Mouse (Mus musculus) embryonic fibroblast, embryonic 13.5 days (primary cell): ENCODE measurements at regions not wholly inside any gene's neighbourhood (a gene's known extent, or its start where the extent isn't known, plus 50 kb on each side); places are given as distances from the start of the nearest gene placed in this dataset.

Experiments used
- CTCF ChIP-seq: IDR thresholded peaks from 2 replicates; pipeline ENCODE4 v1.5.1; 2011; ENCODE audit warnings: mild to moderate bottlenecking, control low read depth, low read length, moderate library complexity, borderline replicate concordance; ENCODE audit not compliant: insufficient read depth
- POLR2A ChIP-seq: IDR thresholded peaks from 2 replicates; pipeline ENCODE4 v1.6.1; 2011; ENCODE audit warnings: low read depth, mild to moderate bottlenecking, control low read depth, low read length, moderate library complexity

DNA sequence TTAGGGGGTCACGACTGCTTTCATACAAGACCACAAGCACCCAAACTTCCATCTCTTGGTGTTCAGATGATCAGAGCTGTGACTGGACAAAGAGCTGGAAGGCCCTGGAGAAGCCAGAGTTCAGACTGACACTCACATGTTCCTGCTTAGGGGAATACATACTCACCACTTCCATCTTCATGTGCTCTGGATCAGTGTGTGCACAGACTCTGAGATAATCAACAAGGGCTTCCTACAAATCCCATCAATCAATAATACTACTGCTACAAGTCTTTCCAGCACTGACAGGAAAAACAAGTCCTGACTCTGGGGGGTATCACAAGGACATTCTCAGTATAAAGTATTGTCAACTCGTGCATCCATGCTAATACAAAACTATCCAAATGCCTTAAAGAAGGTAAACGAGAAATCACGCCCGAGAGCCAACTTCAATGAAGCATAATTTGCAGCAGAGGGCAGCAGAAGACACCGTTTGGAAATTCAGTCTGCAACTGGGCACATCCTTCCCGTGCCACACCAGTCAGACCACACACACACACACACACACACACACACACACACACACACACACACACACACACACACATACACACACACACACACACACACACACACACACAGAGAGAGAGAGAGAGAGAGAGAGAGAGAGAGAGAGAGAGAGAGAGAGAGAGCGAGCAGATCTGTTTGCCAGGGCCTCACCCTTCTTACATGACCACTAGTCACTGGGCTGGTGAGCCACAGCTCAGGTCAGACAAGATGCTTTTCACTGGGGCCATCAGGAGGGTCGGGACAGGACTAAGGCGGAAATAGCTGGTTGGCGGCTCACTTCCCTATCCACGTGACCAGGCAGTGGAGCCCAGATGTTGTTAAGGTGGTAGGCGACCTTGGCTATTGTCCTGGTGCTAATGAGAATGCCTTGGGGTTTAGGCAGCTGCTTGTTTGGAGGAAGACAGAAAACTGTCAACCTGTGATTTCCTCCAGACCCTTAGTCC is 75.4 kb upstream of the Foxa2 start:
- TF ChIP-seq CTCF (peak; percentile 59; the same call in 1 of the 2 replicates), POLR2A (no peak)
